Mouse (Mus musculus): Measurements from ENCODE around the gene Ugt1a1. TPM values are rescaled to one million over a fixed set of nuclear protein-coding genes. Genes with fewer than 3 reads are reported as not detected.
"Not testable (repeated sequence)": the region's sequence is repeated elsewhere in the genome, so short reads cannot be mapped to it uniquely, and the experiment has no call there.

Ugt1a1 gene
- polyA plus RNA-seq, 1 experiment from 2014 or later = not detected

- no peaks in the 10 kb centered on the region for H3K4me1 ChIP-seq (ENCODE audit: control insufficient read depth, insufficient read depth, low read length)
- H3K9me3 ChIP-seq (ENCODE audit: control insufficient read depth, low read length) = peaks cover 43% of the 10 kb centered on the region
- no peak overlapping the region for H3K4me3 ChIP-seq (ENCODE audit: low read depth, low read length)
- WGBS = 68% methylated on average over 2 of the region's 2 CpGs
- H3K9ac ChIP-seq (ENCODE audit: low read length) = no peak overlapping the region
- H3K27ac ChIP-seq (ENCODE audit: low read depth, low read length) = no peak overlapping the region
- ATAC-seq (ENCODE audit: low FRiP score) (no peak), DNase-seq (ENCODE audit: low spot score, missing footprints) (no peak)
- H3K27me3 ChIP-seq (ENCODE audit: control insufficient read depth, insufficient read depth, low read length) = no peaks in the 10 kb centered on the region
- H3K36me3 ChIP-seq (ENCODE audit: control insufficient read depth, insufficient read depth, low read length) = no peaks in the 10 kb centered on the region
- no peak overlapping the region for H3K4me2 ChIP-seq
Observed at GRCm38 (mm10) chr1:88224029-88224776, 12.4 kb downstream of the Ugt1a1 start.

- peaks cover 54% of the 10 kb centered on the region for H3K9me3 ChIP-seq (ENCODE audit: control insufficient read depth, low read length)
- H3K4me3 ChIP-seq (ENCODE audit: low read depth, low read length); H3K9ac ChIP-seq (ENCODE audit: low read length); H3K36me3 ChIP-seq (ENCODE audit: control insufficient read depth, insufficient read depth, low read length); H3K27me3 ChIP-seq (ENCODE audit: control insufficient read depth, insufficient read depth, low read length); ATAC-seq (ENCODE audit: low FRiP score); H3K27ac ChIP-seq (ENCODE audit: low read depth, low read length); DNase-seq (ENCODE audit: low spot score, missing footprints); H3K4me2 ChIP-seq; H3K4me1 ChIP-seq (ENCODE audit: control insufficient read depth, insufficient read depth, low read length): not testable (repeated sequence)
- WGBS = 44% methylated on average over 2 of the region's 2 CpGs
Observed at GRCm38 (mm10) chr1:88225301-88225700, 13.5 kb downstream of the Ugt1a1 start.

GRCm38 (mm10) chr1:88225741-88226140, 14.0 kb downstream of the Ugt1a1 start:
- ATAC-seq (ENCODE audit: low FRiP score) (no peak), DNase-seq (ENCODE audit: low spot score, missing footprints) (no peak)
- no peaks in the 10 kb centered on the region for H3K4me1 ChIP-seq (ENCODE audit: control insufficient read depth, insufficient read depth, low read length)
- no peak overlapping the region for H3K4me2 ChIP-seq
- no peaks in the 10 kb centered on the region for H3K27me3 ChIP-seq (ENCODE audit: control insufficient read depth, insufficient read depth, low read length)
- no peaks in the 10 kb centered on the region for H3K36me3 ChIP-seq (ENCODE audit: control insufficient read depth, insufficient read depth, low read length)
- H3K4me3 ChIP-seq (ENCODE audit: low read depth, low read length) = no peak overlapping the region
- H3K9me3 ChIP-seq (ENCODE audit: control insufficient read depth, low read length) = peaks cover 59% of the 10 kb centered on the region
- H3K9ac ChIP-seq (ENCODE audit: low read length) = no peak overlapping the region
- H3K27ac ChIP-seq (ENCODE audit: low read depth, low read length) = no peak overlapping the region

- Histone ChIP-seq H3K9me3 (ENCODE audit: control insufficient read depth, low read length) (peaks cover 69% of the 10 kb centered on the region), H3K9ac (ENCODE audit: low read length) (no peak within 1 kb of the TSS), H3K4me1 (ENCODE audit: control insufficient read depth, insufficient read depth, low read length) (no peaks in the 10 kb centered on the region), H3K4me3 (ENCODE audit: low read depth, low read length) (no peak within 1 kb of the TSS), H3K4me2 (no peak within 1 kb of the TSS), H3K27me3 (ENCODE audit: control insufficient read depth, insufficient read depth, low read length) (no peaks in the 10 kb centered on the region), H3K27ac (ENCODE audit: low read depth, low read length) (no peak within 1 kb of the TSS), H3K36me3 (ENCODE audit: control insufficient read depth, insufficient read depth, low read length) (no peaks in the 10 kb centered on the region)
- WGBS = 51% methylated on average over 5 of the region's 5 CpGs
- ATAC-seq (ENCODE audit: low FRiP score) (no peak), DNase-seq (ENCODE audit: low spot score, missing footprints) (no peak)
Observed at GRCm38 (mm10) chr1:88226670-88227379, 15.1 kb downstream of the Ugt1a1 start, which contains the start of gene Mroh2a. Gene Mroh2a, plus strand, starts transcription at chr1:88226986.

GRCm38 (mm10) chr1:88227482-88227881, 15.7 kb downstream of the Ugt1a1 start:
- DNase-seq (ENCODE audit: low spot score, missing footprints) (no peak), ATAC-seq (ENCODE audit: low FRiP score) (no peak)
- Histone ChIP-seq H3K4me1 (ENCODE audit: control insufficient read depth, insufficient read depth, low read length) (no peaks in the 10 kb centered on the region), H3K27ac (ENCODE audit: low read depth, low read length) (no peak overlapping the region), H3K27me3 (ENCODE audit: control insufficient read depth, insufficient read depth, low read length) (no peaks in the 10 kb centered on the region), H3K9me3 (ENCODE audit: control insufficient read depth, low read length) (peaks cover 72% of the 10 kb centered on the region), H3K4me2 (no peak overlapping the region), H3K4me3 (ENCODE audit: low read depth, low read length) (no peak overlapping the region), H3K36me3 (ENCODE audit: control insufficient read depth, insufficient read depth, low read length) (no peaks in the 10 kb centered on the region), H3K9ac (ENCODE audit: low read length) (no peak overlapping the region)
- 59% methylated on average over 2 of the region's 2 CpGs for WGBS

GRCm38 (mm10) chr1:88228121-88228520, 16.4 kb downstream of the Ugt1a1 start:
- ATAC-seq (ENCODE audit: low FRiP score) = 0 out of 2 replicates have a peak, but pooled peaks have one; percentile 8
- Histone ChIP-seq H3K9ac (ENCODE audit: low read length) (no peak overlapping the region), H3K27me3 (ENCODE audit: control insufficient read depth, insufficient read depth, low read length) (no peaks in the 10 kb centered on the region), H3K27ac (ENCODE audit: low read depth, low read length) (no peak overlapping the region), H3K4me1 (ENCODE audit: control insufficient read depth, insufficient read depth, low read length) (no peaks in the 10 kb centered on the region), H3K4me2 (no peak overlapping the region), H3K4me3 (ENCODE audit: low read depth, low read length) (no peak overlapping the region), H3K9me3 (ENCODE audit: control insufficient read depth, low read length) (peaks cover 79% of the 10 kb centered on the region), H3K36me3 (ENCODE audit: control insufficient read depth, insufficient read depth, low read length) (no peaks in the 10 kb centered on the region)
- no peak for DNase-seq (ENCODE audit: low spot score, missing footprints)
- WGBS = 69% methylated on average over 7 of the region's 7 CpGs

GRCm38 (mm10) chr1:88229566-88229965, 17.8 kb downstream of the Ugt1a1 start:
- DNase-seq (ENCODE audit: low spot score, missing footprints) (no peak), ATAC-seq (ENCODE audit: low FRiP score) (no peak)
- H3K27me3 ChIP-seq (ENCODE audit: control insufficient read depth, insufficient read depth, low read length) = no peaks in the 10 kb centered on the region

GRCm38 (mm10) chr1:88229986-88230385, 18.2 kb downstream of the Ugt1a1 start:
- 83% methylated on average over 5 of the region's 5 CpGs for WGBS
- Histone ChIP-seq H3K4me1 (ENCODE audit: control insufficient read depth, insufficient read depth, low read length) (no peaks in the 10 kb centered on the region), H3K36me3 (ENCODE audit: control insufficient read depth, insufficient read depth, low read length) (no peaks in the 10 kb centered on the region), H3K27ac (ENCODE audit: low read depth, low read length) (no peak overlapping the region), H3K4me2 (no peak overlapping the region), H3K4me3 (ENCODE audit: low read depth, low read length) (no peak overlapping the region), H3K27me3 (ENCODE audit: control insufficient read depth, insufficient read depth, low read length) (no peaks in the 10 kb centered on the region), H3K9ac (ENCODE audit: low read length) (no peak overlapping the region), H3K9me3 (ENCODE audit: control insufficient read depth, low read length) (peaks cover 98% of the 10 kb centered on the region)
- ATAC-seq (ENCODE audit: low FRiP score) (peak; percentile 8; the same call in 1 of the 2 replicates), DNase-seq (ENCODE audit: low spot score, missing footprints) (no peak)

More at GRCm38 (mm10) chr1:88229566-88229965, 17.8 kb downstream of the Ugt1a1 start:
- 78% methylated on average over 3 of the region's 3 CpGs for WGBS
- peaks cover 93% of the 10 kb centered on the region for H3K9me3 ChIP-seq (ENCODE audit: control insufficient read depth, low read length)
- no peaks in the 10 kb centered on the region for H3K36me3 ChIP-seq (ENCODE audit: control insufficient read depth, insufficient read depth, low read length)
- no peak overlapping the region for H3K9ac ChIP-seq (ENCODE audit: low read length)
- no peak overlapping the region for H3K4me3 ChIP-seq (ENCODE audit: low read depth, low read length)
- no peak overlapping the region for H3K4me2 ChIP-seq
- no peaks in the 10 kb centered on the region for H3K4me1 ChIP-seq (ENCODE audit: control insufficient read depth, insufficient read depth, low read length)
- no peak overlapping the region for H3K27ac ChIP-seq (ENCODE audit: low read depth, low read length)

- H3K9ac ChIP-seq (ENCODE audit: low read length) = no peak overlapping the region
- peaks cover 100% of the 10 kb centered on the region for H3K9me3 ChIP-seq (ENCODE audit: control insufficient read depth, low read length)
- no peak overlapping the region for H3K27ac ChIP-seq (ENCODE audit: low read depth, low read length)
- DNase-seq (ENCODE audit: low spot score, missing footprints) (no peak), ATAC-seq (ENCODE audit: low FRiP score) (no peak)
- no peaks in the 10 kb centered on the region for H3K36me3 ChIP-seq (ENCODE audit: control insufficient read depth, insufficient read depth, low read length)
- H3K27me3 ChIP-seq (ENCODE audit: control insufficient read depth, insufficient read depth, low read length) = no peaks in the 10 kb centered on the region
- 68% methylated on average over 7 of the region's 7 CpGs for WGBS
- H3K4me1 ChIP-seq (ENCODE audit: control insufficient read depth, insufficient read depth, low read length) = no peaks in the 10 kb centered on the region
- H3K4me3 ChIP-seq (ENCODE audit: low read depth, low read length) = no peak overlapping the region
- H3K4me2 ChIP-seq = no peak overlapping the region
Observed at GRCm38 (mm10) chr1:88230421-88230820, 18.7 kb downstream of the Ugt1a1 start.
